Mouse (Mus musculus): ENCODE results near the gene Atf7. TPM values are rescaled to one million over a fixed set of nuclear protein-coding genes. Genes with fewer than 3 reads are reported as not detected.
"Not testable (repeated sequence)": the region's sequence is repeated elsewhere in the genome, so short reads cannot be mapped to it uniquely, and the experiment has no call there.

Gene Atf7
- polyA plus RNA-seq, 1 experiment from 2014 or later, result 20.1 TPM

DNA sequence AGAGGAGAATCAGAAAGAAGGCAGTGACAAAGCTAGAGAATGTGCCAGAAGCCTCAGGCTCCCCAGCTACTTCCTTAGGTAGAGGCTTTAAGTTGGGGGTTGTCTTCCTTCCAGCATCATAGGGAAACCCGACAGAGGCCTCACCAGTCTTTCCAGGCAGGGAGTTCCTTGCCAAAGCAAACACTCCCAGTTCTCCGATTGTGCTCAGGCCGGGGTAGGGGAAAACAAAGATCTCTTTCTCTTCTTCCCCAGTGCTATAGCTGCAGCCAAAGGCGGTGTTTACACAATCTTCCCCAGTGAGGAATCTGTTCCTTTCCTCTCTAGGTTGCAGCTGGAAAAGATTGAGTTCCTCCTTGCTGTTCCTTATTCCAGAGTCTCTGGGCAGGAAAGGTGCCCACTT lies 31.4 kb upstream of the Atf7 start:
- ATAC-seq (ENCODE audit: low FRiP score, low read depth), result no peak
- Histone ChIP-seq H3K36me3 (peaks cover 16% of the 10 kb centered on the region), H3K9ac (replicated peaks) (no peak overlapping the region), H3K4me1 (no peaks in the 10 kb centered on the region), H3K27me3 (no peaks in the 10 kb centered on the region), H3K9me3 (no peaks in the 10 kb centered on the region), H3K4me3 (no peak overlapping the region), H3K27ac (replicated peaks) (peak overlapping the region; percentile 35), H3K4me2 (replicated peaks) (no peak overlapping the region)
- 30% methylated on average over 4 of the region's 4 CpGs for WGBS

DNA sequence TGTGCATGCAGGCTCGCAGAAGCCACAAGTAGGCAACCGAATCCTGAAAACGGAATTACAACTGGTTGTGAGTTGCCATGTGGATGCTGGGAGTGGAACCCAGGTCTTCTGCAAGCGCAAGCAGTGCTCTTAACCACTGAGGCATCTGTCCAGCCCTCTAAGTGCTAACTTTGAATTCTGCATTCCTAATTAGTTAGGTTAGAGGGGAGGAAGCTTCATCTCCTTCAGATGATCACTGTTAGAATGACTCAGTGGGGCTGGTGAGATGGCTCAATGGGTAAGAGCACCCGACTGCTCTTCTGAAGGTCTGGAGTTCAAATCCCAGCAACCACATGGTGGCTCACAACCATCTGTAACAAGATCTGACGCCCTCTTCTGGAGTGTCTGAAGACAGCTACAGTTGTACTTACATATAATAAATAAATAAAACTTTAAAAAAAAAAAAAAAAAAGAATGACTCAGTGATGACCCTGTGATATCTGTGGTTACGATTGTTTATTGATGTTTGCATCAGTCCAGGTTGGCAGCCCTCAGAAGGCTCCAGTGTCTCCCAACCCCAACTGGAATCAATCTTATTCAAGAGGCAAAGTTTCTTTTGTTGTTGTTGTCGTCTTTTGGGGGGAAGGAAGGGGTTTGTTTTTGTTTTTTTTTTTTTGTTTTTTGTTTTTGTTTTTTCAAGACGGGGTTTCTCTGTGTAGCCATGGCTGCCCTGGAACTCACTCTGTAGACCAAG lies 26.8 kb upstream of the Atf7 start:
- H3K4me1 ChIP-seq; H3K27me3 ChIP-seq; H3K9ac ChIP-seq (replicated peaks); H3K27ac ChIP-seq (replicated peaks); ATAC-seq (ENCODE audit: low FRiP score, low read depth); H3K4me2 ChIP-seq (replicated peaks); H3K9me3 ChIP-seq; H3K36me3 ChIP-seq; H3K4me3 ChIP-seq: not testable (repeated sequence)
- 85% methylated on average over 9 of the region's 9 CpGs for WGBS

DNA sequence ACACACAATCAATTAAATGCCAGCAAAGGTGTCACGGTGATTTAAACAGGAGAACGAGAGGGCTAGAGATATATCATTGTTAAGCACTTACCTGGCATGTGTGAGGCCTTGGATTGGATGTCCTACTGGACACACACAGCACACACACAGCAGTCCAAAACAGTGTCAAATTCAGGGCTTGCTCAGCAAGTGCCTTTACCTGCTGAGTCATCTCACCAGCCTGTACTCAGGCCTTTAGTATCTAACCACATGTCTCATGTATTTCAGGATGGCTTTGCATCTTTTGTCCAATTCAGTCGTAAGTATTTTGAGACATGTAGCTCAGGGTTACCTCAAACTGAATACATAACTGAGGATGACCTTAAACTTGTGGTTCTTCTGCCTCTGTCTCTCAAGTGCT lies 25.8 kb upstream of the Atf7 start:
- no peak for ATAC-seq (ENCODE audit: low FRiP score, low read depth)
- no peak overlapping the region for H3K4me2 ChIP-seq (replicated peaks)
- WGBS, result 88% methylated on average over 3 of the region's 3 CpGs
- no peak overlapping the region for H3K27ac ChIP-seq (replicated peaks)
- H3K4me3 ChIP-seq, result no peak overlapping the region
- no peaks in the 10 kb centered on the region for H3K9me3 ChIP-seq
- H3K4me1 ChIP-seq, result no peaks in the 10 kb centered on the region
- H3K9ac ChIP-seq (replicated peaks), result no peak overlapping the region
- H3K27me3 ChIP-seq, result no peaks in the 10 kb centered on the region
- H3K36me3 ChIP-seq, result no peaks in the 10 kb centered on the region

DNA sequence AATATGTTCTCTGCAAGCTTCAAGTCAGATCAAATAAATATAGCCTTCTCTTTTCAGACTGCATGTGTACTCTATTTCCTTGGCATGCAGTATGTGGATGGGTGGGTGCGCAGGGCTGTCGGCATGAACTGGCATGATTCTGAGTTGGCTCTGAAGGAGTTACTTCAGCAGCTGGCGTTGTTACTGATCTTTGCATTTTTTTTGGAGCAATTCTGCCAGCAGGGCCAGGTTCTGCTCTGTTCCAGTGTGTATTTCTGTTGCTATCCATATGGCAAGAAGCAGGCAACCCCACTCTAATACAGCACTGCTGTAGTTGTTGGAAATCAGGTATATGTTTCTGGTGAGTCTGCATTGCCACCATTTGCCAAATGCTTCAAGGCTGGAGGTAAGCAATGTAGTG lies 10.6 kb upstream of the Atf7 start:
- no peak overlapping the region for H3K9ac ChIP-seq (replicated peaks)
- H3K4me2 ChIP-seq (replicated peaks), result no peak overlapping the region
- no peaks in the 10 kb centered on the region for H3K4me1 ChIP-seq
- WGBS, result 86% methylated on average over 3 of the region's 3 CpGs
- H3K27ac ChIP-seq (replicated peaks), result no peak overlapping the region
- no peaks in the 10 kb centered on the region for H3K9me3 ChIP-seq
- no peaks in the 10 kb centered on the region for H3K27me3 ChIP-seq
- no peak for ATAC-seq (ENCODE audit: low FRiP score, low read depth)
- no peaks in the 10 kb centered on the region for H3K36me3 ChIP-seq
- no peak overlapping the region for H3K4me3 ChIP-seq

DNA sequence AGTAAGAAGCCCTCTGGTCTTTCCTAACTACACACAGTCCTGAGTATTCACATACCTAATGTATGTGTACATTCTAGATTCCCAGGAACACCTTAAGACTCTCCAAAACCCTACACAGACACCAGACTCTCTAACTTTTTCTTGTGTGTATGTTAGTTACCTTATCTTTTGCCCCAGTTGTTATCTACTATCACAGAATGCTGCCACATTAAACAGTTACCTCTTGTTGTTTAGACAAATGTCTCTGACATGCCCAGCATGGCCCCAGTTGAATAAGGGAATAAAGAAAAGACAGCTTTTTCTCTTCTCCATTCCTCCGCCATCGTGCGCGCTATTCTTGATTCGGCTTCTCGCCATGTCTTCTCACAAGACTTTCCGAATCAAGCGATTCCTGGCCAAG lies 9.4 kb upstream of the Atf7 start:
- H3K4me2 ChIP-seq (replicated peaks), result no peak overlapping the region
- H3K27ac ChIP-seq (replicated peaks), result no peak overlapping the region
- WGBS, result 90% methylated on average over 8 of the region's 8 CpGs
- ATAC-seq (ENCODE audit: low FRiP score, low read depth), result no peak
- H3K9ac ChIP-seq (replicated peaks), result no peak overlapping the region
- H3K4me3 ChIP-seq, result no peak overlapping the region
- no peaks in the 10 kb centered on the region for H3K36me3 ChIP-seq
- no peaks in the 10 kb centered on the region for H3K9me3 ChIP-seq
- H3K4me1 ChIP-seq, result no peaks in the 10 kb centered on the region
- H3K27me3 ChIP-seq, result no peaks in the 10 kb centered on the region

DNA sequence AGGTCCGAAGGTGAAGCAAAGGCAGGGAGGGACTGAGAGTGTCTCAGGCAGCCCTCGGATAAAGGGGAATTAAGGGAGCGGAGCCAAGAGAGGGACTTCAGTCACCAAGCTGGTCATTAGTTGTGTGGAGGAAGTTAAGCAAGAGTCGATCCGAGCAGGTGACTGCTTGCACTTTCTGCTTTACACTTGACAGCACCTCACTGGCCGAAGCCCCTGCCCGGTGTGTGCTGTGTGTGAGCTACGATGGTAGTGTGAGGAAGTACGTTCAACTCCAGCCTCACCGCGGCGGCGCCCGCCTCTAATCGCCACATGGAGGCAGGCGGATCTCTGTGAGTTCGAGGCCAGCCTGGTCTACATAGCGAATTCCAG lies 407 bp upstream of the Atf7 start:
- H3K4me1 ChIP-seq, result peaks cover 19% of the 10 kb centered on the region
- peak overlapping the region; percentile 72 for H3K4me3 ChIP-seq
- H3K9me3 ChIP-seq, result no peaks in the 10 kb centered on the region
- H3K27ac ChIP-seq (replicated peaks), result peak overlapping the region; percentile 97
- no peaks in the 10 kb centered on the region for H3K36me3 ChIP-seq
- ATAC-seq (ENCODE audit: low FRiP score, low read depth), result peak; percentile 27
- H3K4me2 ChIP-seq (replicated peaks), result peak overlapping the region; percentile 86
- no peaks in the 10 kb centered on the region for H3K27me3 ChIP-seq
- WGBS, result 3% methylated on average over 18 of the region's 18 CpGs
- H3K9ac ChIP-seq (replicated peaks), result peak overlapping the region; percentile 79

DNA sequence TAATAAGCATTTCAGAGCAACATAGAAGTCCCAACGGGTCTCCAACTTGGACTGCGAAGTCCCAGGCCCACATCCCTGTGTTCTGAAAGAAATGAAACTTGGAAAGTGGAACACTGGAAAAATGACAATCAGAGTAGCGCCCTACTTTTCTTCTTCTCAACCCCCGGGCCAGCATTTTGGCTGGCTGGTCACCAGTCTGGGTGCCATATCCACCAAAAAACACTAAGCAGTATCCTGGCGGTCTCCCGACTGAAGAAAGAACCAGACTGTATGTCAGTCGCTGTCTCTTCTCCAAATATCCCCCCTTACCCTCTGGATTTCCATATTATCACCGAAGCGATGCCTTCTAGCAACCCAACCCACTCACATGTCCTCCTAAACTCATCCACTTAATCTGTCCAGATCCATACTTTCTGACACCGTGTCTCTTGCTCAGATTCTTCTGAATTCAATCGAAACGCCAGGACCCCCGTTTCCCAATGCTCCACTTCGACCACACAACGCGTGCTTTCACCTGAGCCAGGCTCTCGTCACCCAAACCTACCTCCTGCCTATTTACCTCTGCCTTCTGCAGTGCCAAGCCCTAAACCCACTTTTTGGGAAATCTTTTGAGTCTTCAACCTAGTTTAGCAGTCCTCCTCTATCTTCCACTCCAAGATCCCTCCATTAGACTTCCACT lies 834 bp downstream of the Atf7 start:
- 6% methylated on average over 17 of the region's 17 CpGs for WGBS

DNA sequence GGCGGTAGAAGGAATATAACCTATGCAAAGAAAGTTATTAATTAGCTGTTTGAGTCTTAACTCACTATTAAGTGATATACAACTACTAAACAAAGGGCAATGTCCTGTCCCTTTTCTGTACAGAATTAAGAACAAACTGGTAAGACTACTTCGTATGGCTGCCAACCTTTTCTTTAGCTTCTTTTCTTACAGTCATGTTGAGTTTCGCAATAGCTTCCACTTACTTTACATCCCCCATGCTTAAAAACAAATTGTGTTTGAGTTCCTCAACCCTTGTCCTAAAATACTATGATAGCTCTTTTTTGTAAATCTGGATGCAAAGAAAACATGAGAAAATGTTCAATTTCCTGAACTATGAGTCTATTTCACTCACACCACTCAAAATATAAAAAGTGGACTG lies 2.1 kb downstream of the Atf7 start:
- Histone ChIP-seq H3K4me2 (replicated peaks) (no peak overlapping the region), H3K36me3 (no peaks in the 10 kb centered on the region), H3K9ac (replicated peaks) (no peak overlapping the region), H3K4me3 (no peak overlapping the region), H3K9me3 (no peaks in the 10 kb centered on the region), H3K27ac (replicated peaks) (no peak overlapping the region), H3K27me3 (no peaks in the 10 kb centered on the region), H3K4me1 (peaks cover 19% of the 10 kb centered on the region)
- 94% methylated on average over 3 of the region's 3 CpGs for WGBS
- ATAC-seq (ENCODE audit: low FRiP score, low read depth), result no peak

More for the DNA sequence above, 834 bp downstream of the Atf7 start:
- ATAC-seq (ENCODE audit: low FRiP score, low read depth), result no peak; the same call in 1 of the 2 replicates
- Histone ChIP-seq H3K27me3 (no peaks in the 10 kb centered on the region), H3K27ac (replicated peaks) (no peak overlapping the region), H3K36me3 (no peaks in the 10 kb centered on the region), H3K9ac (replicated peaks) (peak overlapping the region; percentile 79), H3K9me3 (no peaks in the 10 kb centered on the region), H3K4me1 (peaks cover 19% of the 10 kb centered on the region), H3K4me3 (peak overlapping the region; percentile 72), H3K4me2 (replicated peaks) (peak overlapping the region; percentile 86)

DNA sequence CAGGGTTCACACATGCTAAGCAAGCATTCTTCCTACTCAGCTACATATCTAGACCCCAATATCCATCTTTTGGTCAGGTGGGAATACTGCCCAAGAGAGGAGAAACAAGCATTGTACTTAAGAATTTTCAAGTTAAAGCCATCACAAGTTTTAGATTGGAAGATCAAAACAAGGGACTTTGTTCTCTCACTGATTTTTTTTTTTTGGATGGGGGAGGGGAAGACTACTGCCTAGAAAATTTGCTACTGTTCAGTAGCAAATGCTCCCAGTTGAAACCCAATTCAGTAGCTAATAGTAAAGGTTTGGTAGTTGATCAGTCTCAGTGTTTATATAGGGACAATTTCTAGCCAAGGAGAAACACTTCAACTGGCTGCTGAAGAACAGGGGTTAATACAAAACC lies 2.7 kb downstream of the Atf7 start:
- Histone ChIP-seq H3K4me3 (no peak overlapping the region), H3K4me2 (replicated peaks) (no peak overlapping the region), H3K27ac (replicated peaks) (no peak overlapping the region), H3K27me3 (no peaks in the 10 kb centered on the region), H3K9ac (replicated peaks) (no peak overlapping the region), H3K36me3 (no peaks in the 10 kb centered on the region), H3K9me3 (no peaks in the 10 kb centered on the region), H3K4me1 (peaks cover 19% of the 10 kb centered on the region)
- ATAC-seq (ENCODE audit: low FRiP score, low read depth), result no peak

DNA sequence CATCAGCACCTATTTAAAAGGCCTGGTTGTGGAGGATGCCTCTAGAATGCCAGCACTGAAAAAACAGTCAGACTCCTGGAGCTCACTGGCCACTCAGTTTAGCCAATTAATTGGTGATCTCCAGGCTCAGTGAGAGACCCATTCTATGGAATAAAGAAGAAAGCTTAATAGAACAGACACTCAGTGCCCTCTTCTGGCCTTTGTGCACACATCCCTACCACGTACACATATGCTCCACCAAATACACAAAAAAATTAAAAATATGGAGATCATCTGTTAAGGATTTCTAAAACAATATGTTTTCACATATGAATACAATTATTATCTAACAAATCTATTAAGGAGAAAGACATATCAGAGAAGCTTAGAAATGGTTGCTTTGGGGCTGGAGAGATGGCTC lies 4.5 kb downstream of the Atf7 start:
- Histone ChIP-seq H3K4me1 (peaks cover 16% of the 10 kb centered on the region), H3K9me3 (no peaks in the 10 kb centered on the region), H3K36me3 (no peaks in the 10 kb centered on the region), H3K4me3 (no peak overlapping the region), H3K27me3 (no peaks in the 10 kb centered on the region), H3K9ac (replicated peaks) (no peak overlapping the region), H3K27ac (replicated peaks) (no peak overlapping the region), H3K4me2 (replicated peaks) (no peak overlapping the region)
- 95% methylated on average over 1 of the region's 1 CpGs for WGBS
- ATAC-seq (ENCODE audit: low FRiP score, low read depth), result no peak

DNA sequence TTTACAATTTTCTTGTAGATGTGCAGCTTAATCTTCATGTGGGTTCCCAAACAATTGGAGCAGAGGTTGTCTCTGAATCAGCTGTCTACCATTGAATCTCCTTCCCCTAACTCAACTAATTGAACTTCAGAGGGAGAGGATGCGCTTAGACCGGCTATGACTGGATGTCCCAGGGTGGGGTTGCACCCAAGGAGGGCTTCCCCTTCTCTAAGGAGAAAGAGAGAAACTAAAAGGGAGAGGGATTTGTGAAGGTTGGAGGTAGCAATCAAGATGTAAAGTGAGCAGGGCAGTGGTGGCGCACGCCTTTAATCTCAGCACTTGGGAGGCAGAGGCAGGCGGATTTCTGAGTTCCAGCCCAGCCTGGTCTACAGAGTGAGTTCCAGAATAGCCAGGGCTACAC lies 5.8 kb downstream of the Atf7 start:
- Histone ChIP-seq H3K36me3 (no peaks in the 10 kb centered on the region), H3K27me3 (no peaks in the 10 kb centered on the region), H3K27ac (replicated peaks) (no peak overlapping the region), H3K9me3 (no peaks in the 10 kb centered on the region), H3K9ac (replicated peaks) (no peak overlapping the region), H3K4me3 (no peak overlapping the region), H3K4me2 (replicated peaks) (no peak overlapping the region), H3K4me1 (peaks cover 12% of the 10 kb centered on the region)
- 97% methylated on average over 5 of the region's 5 CpGs for whole genome bisulfite sequencing
- ATAC-seq (ENCODE audit: low FRiP score, low read depth), result no peak

DNA sequence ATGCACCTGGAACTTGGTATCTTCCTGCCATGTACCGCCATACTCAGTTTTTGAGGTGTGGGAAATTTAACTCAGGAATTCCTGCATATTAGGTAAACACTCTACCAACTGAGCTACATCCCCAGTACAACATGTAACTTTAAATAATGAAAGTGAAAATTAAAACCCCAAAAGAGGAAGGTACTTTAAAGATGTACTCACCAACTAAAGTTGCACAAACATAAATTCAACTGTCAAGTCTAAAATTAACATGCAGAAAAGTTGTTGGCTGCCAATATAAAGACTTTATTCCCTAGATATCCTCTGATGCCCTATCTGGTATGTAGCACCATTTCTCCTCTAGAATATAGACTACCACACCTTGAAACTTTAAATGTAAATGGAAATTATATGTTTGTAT lies 7.6 kb downstream of the Atf7 start:
- Histone ChIP-seq H3K27me3 (no peaks in the 10 kb centered on the region), H3K4me1 (no peaks in the 10 kb centered on the region), H3K4me3 (no peak overlapping the region), H3K9me3 (no peaks in the 10 kb centered on the region), H3K4me2 (replicated peaks) (no peak overlapping the region), H3K27ac (replicated peaks) (no peak overlapping the region), H3K36me3 (no peaks in the 10 kb centered on the region), H3K9ac (replicated peaks) (no peak overlapping the region)
- no peak for ATAC-seq (ENCODE audit: low FRiP score, low read depth)
- WGBS, result 92% methylated on average over 1 of the region's 1 CpGs

DNA sequence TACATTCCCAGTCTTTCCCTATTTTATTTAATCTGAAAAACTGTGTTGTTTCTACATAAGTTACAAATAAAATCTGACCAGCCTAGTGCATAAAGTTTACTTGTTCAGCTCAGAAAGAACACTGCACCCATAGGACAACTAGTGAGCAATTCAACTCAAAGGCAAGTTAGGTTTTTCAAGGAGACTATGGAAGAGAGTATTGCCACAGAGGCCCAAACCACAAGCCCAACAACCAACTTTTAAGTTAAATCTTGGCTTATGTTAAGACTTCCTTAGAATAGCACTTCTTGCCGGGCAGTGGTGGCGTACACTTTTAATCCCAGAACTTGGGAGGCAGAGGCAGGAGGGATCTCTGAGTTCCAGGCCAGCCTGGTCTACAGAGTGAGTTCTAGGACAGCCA lies 9.1 kb downstream of the Atf7 start:
- WGBS, result 99% methylated on average over 2 of the region's 2 CpGs
- H3K4me2 ChIP-seq (replicated peaks), result no peak overlapping the region
- H3K4me1 ChIP-seq, result no peaks in the 10 kb centered on the region
- H3K9me3 ChIP-seq, result no peaks in the 10 kb centered on the region
- H3K27ac ChIP-seq (replicated peaks), result no peak overlapping the region
- H3K27me3 ChIP-seq, result no peaks in the 10 kb centered on the region
- H3K4me3 ChIP-seq, result no peak overlapping the region
- no peaks in the 10 kb centered on the region for H3K36me3 ChIP-seq
- H3K9ac ChIP-seq (replicated peaks), result no peak overlapping the region
- no peak for ATAC-seq (ENCODE audit: low FRiP score, low read depth)
